ENCODE assay signal across 11 mouse cellular contexts in genomic region chr1:54492435-54492841, GRCm38 (mm10). TPM values are rescaled to one million over a fixed set of nuclear protein-coding genes. Genes with fewer than 3 reads are reported as not detected.
DNase-seq lines count a peak whose midpoint lies in the region; ATAC-seq and TF ChIP-seq lines count a peak whose summit lies in the region.
"Had no signal": no experiment of that assay in that cellular context is flagged by ENCODE, and none has a peak within 500 bp of the region (broad histone marks: within the 10 kb centered on the region; RNA-seq: fewer than 3 reads in every experiment).

No protein-coding gene starts in this region.

- DNase-seq in embryo, embryonic 11 days = peak; percentile 10
- DNase-seq in embryo, embryonic 9.5 days (ENCODE audit: extremely low spot score) = no peak
- peak; percentile 54 for DNase-seq in lung, postnatal 0 days (ENCODE audit: low spot score)
- DNase-seq in lung, adult 18-20 months = no peak
- DNase-seq in thymus, postnatal 10 days (ENCODE audit: low spot score in 2 of 2) = peak; percentile 69 to 78
- no peak for DNase-seq in urinary bladder, postnatal 36 days (ENCODE audit: low spot score in 2 of 2)
- no peak for DNase-seq in right cerebral cortex, postnatal 25 days
- DNase-seq: heart, adult 11 months; kidney, adult 11 months had no signal

- H3K4me3 ChIP-seq in lung, postnatal 0 days (ENCODE audit: low read depth, low read length) = no peak overlapping the region
- H3K4me3 ChIP-seq: forebrain, embryonic 10.5 days had no signal

- H3K27me3 ChIP-seq in lung, postnatal 0 days (replicated peaks; ENCODE audit: insufficient read depth, low read length) = no peaks in the 10 kb centered on the region

- H3K36me3 ChIP-seq in lung, postnatal 0 days (ENCODE audit: insufficient read depth, low read length) = no peaks in the 10 kb centered on the region

- no peaks in the 10 kb centered on the region for H3K4me1 ChIP-seq in lung, postnatal 0 days (ENCODE audit: insufficient read depth, low read depth, low read length)
- H3K4me1 ChIP-seq: forebrain, embryonic 10.5 days had no signal

- TF ChIP-seq EP300 in lung, postnatal 0 days (IDR thresholded peaks at IDR 0.05) = no peak

- ATAC-seq in lung, postnatal 0 days = peak; percentile 21; the same call in 1 of the 2 replicates
- peak; percentile 78 to 87 for ATAC-seq in hematopoietic stem cell, adult 5-6 weeks (replicated peaks in 1 of 2; ENCODE audit: insufficient read depth in 1 of 2, low FRiP score in 2 of 2, low TSS enrichment in 1 of 2, low read depth in 1 of 2, poor library complexity in 2 of 2, severe bottlenecking in 2 of 2)

- no peak overlapping the region for H3K9ac ChIP-seq in lung, postnatal 0 days (replicated peaks; ENCODE audit: low read depth)

- H3K4me2 ChIP-seq in lung, postnatal 0 days (replicated peaks; ENCODE audit: low read depth, low read length) = no peak overlapping the region

- H3K9me3 ChIP-seq in lung, postnatal 0 days (ENCODE audit: low read length) = no peaks in the 10 kb centered on the region
- H3K9me3 ChIP-seq: forebrain, embryonic 10.5 days had no signal

- WGBS in lung, postnatal 0 days = 62% methylated on average over 2 of the region's 2 CpGs

- H3K27ac ChIP-seq in lung, postnatal 0 days (ENCODE audit: low read length) = no peak overlapping the region
- H3K27ac ChIP-seq: forebrain, embryonic 10.5 days had no signal

- TF ChIP-seq CTCF in lung, postnatal 0 days (IDR thresholded peaks at IDR 0.05) = peak; percentile 33

RNA-seq across cellular contexts. Expression of gene Gtf3c3, which starts 53.7 kb away (rescaled TPM):
- polyA plus RNA-seq in lung, postnatal 0 days (2015; fragmentation: Nextera tagmentation; extraction: Ambion mirVana) = 10.2 and 10.9 TPM in 2 replicates
- 33.8 and 36.4 TPM in 2 replicates for total RNA-seq in hematopoietic stem cell, adult 5-6 weeks (2017)

Comparison
In these comparisons a context has a peak if more than half of its experiments do, and no peak if none do; other contexts are left out.
1. DNase-seq: peak in embryo, embryonic 11 days (single experiment), lung, postnatal 0 days (single experiment) and thymus, postnatal 10 days (2 of 2); none in embryo, embryonic 9.5 days (single experiment), lung, adult 18-20 months (0 of 2), urinary bladder, postnatal 36 days (0 of 2) and right cerebral cortex, postnatal 25 days (single experiment).